Mouse (Mus musculus) frontal cortex, adult (tissue): Measurements from ENCODE around the gene Olfr1161.
"Not testable (repeated sequence)": the region's sequence is repeated elsewhere in the genome, so short reads cannot be mapped to it uniquely, and the experiment has no call there.

ENCODE experiments used
- ATAC-seq: cut with Nextera tagmentation; 2 replicates; pipeline ENCODE4 v1.9.2; 2017; ENCODE audit warnings: mild to moderate bottlenecking, moderate library complexity, mixed read lengths; ENCODE audit not compliant: low TSS enrichment

The Olfr1161 gene

GRCm38 (mm10) chr2:88022474-88022873, at the start of gene Olfr1161:
Olfr1161 (plus strand) TSS chr2:88022774.
- ATAC-seq, result not testable (repeated sequence)

- no peak for ATAC-seq
These were observed 48.0 kb upstream of the Olfr1161 start, which contains the start of gene Olfr74 for GRCm38 (mm10) chr2:87974563-87974962. Olfr74 (minus strand) TSS chr2:87974663.

- ATAC-seq, result no peak
These were observed 32.8 kb upstream of the Olfr1161 start, which contains the start of gene Olfr1158 for GRCm38 (mm10) chr2:87989813-87990212. Olfr1158 (plus strand) TSS chr2:87990113.

GRCm38 (mm10) chr2:88007515-88008318, 14.9 kb upstream of the Olfr1161 start, which contains the start of gene Olfr1160:
Olfr1160 (minus strand) TSS chr2:88008268.
- no peak for ATAC-seq

GRCm38 (mm10) chr2:88037599-88037998, 15.0 kb downstream of the Olfr1161 start, which contains the start of gene Olfr73:
Olfr73 (minus strand) TSS chr2:88037699.
- ATAC-seq, result no peak

GRCm38 (mm10) chr2:88051029-88051428, 28.5 kb downstream of the Olfr1161 start, which contains the start of gene Olfr1162:
Olfr1162 (minus strand) TSS chr2:88051129.
- no peak for ATAC-seq

GRCm38 (mm10) chr2:88063587-88063986, 41.0 kb downstream of the Olfr1161 start:
- no peak for ATAC-seq

GRCm38 (mm10) chr2:88071730-88072129, 49.2 kb downstream of the Olfr1161 start, which contains the start of gene Olfr1163:
Olfr1163 (minus strand) TSS chr2:88071830.
- ATAC-seq, result no peak
